Mouse (Mus musculus): Measurements from ENCODE around the gene Klhl42. TPM values are rescaled to one million over a fixed set of nuclear protein-coding genes. Genes with fewer than 3 reads are reported as not detected.

Klhl42 gene
- polyA plus RNA-seq, 1 experiment from 2014 or later: 9.0 TPM

DNA sequence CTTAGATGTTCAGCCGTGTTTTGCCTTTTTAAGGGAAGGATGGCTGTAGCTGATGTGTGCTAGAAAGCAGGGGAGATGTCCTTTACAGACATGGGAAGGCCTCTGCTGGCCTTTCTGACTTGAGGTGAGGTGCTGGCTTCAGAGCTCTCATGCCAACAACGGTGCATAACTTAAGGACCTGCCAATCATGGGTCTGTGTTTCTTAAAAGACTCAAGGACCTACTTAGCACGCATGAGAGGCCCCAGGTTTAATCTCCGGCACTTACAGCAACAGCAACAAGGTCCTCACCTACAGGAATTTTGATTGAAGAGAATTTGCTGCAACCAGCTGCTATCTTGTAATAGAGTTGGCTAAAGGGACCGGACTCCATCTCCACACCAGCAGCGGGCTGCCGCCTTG, 18.1 kb downstream of the Klhl42 start:
- H3K4me3 ChIP-seq (ENCODE audit: low read depth, low read length): no peak overlapping the region
- WGBS: 86% methylated on average over 7 of the region's 7 CpGs
- H3K36me3 ChIP-seq (ENCODE audit: control insufficient read depth, insufficient read depth, low read length): 0 out of 2 replicates have a peak, but pooled peaks cover 2% of the 10 kb centered on the region
- H3K27ac ChIP-seq (ENCODE audit: low read depth, low read length): no peak overlapping the region
- no peaks in the 10 kb centered on the region for H3K4me1 ChIP-seq (replicated peaks; ENCODE audit: control insufficient read depth, insufficient read depth, low read length)
- no peak for ATAC-seq (replicated peaks; ENCODE audit: low FRiP score)
- no peak overlapping the region for H3K4me2 ChIP-seq (ENCODE audit: low read depth, low read length, severe bottlenecking)
- no peak for DNase-seq (ENCODE audit: low spot score)
- no peaks in the 10 kb centered on the region for H3K9me3 ChIP-seq (ENCODE audit: control insufficient read depth, low read length)
- H3K9ac ChIP-seq (ENCODE audit: low read length): no peak overlapping the region
- H3K27me3 ChIP-seq (ENCODE audit: control insufficient read depth, insufficient read depth, low read length): no peaks in the 10 kb centered on the region

DNA sequence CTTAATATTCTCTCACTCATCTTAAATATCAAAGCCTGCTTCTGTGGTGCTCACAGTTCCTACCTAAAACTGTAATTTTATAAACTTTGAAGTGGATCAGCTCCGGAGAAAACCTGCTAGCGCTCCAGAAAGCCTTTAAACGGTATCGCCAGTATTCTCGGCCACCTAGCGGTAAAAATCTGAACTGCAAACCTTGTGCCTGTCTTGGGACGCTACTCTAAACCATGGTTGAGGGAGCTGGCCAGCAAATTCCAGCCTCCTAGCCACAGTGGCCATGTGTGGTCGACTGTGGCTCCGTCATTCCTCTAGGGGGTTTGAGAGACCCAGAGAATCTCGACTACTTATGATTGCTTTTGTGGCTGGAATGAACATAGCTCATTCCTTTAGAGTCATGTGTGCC, 25.4 kb downstream of the Klhl42 start:
- Histone ChIP-seq H3K9ac (ENCODE audit: low read length) (no peak overlapping the region), H3K4me1 (replicated peaks; ENCODE audit: control insufficient read depth, insufficient read depth, low read length) (no peaks in the 10 kb centered on the region), H3K27me3 (ENCODE audit: control insufficient read depth, insufficient read depth, low read length) (no peaks in the 10 kb centered on the region), H3K4me3 (ENCODE audit: low read depth, low read length) (no peak overlapping the region), H3K9me3 (ENCODE audit: control insufficient read depth, low read length) (no peaks in the 10 kb centered on the region), H3K27ac (ENCODE audit: low read depth, low read length) (no peak overlapping the region), H3K36me3 (ENCODE audit: control insufficient read depth, insufficient read depth, low read length) (no peaks in the 10 kb centered on the region), H3K4me2 (ENCODE audit: low read depth, low read length, severe bottlenecking) (no peak overlapping the region)
- peak; percentile 89 for DNase-seq (ENCODE audit: low spot score)
- WGBS: 12% methylated on average over 10 of the region's 10 CpGs
- peak; percentile 78 for ATAC-seq (replicated peaks; ENCODE audit: low FRiP score)

DNA sequence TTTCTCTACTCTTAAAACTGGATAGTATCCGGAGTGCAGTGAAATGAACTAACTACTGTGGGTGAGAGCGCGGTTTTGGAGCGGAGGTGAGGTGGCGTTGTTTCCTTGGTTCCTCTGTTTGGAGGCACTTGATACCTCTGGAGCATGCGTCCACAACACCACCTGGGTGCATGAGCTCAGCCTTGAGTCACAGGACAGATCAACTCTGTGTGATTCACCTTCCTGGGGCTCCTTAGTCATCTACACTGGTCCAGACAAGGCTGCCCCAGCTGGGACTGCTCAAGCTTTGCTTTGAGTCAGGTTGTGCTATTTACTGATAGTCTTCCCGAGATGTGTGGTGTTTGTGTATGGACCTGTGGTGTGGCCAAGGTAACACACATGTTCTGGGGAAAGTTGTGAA, 26.6 kb downstream of the Klhl42 start:
- H3K4me1 ChIP-seq (replicated peaks; ENCODE audit: control insufficient read depth, insufficient read depth, low read length): no peaks in the 10 kb centered on the region
- DNase-seq (ENCODE audit: low spot score): no peak
- H3K9me3 ChIP-seq (ENCODE audit: control insufficient read depth, low read length): no peaks in the 10 kb centered on the region
- ATAC-seq (replicated peaks; ENCODE audit: low FRiP score): no peak
- H3K36me3 ChIP-seq (ENCODE audit: control insufficient read depth, insufficient read depth, low read length): no peaks in the 10 kb centered on the region
- WGBS: 91% methylated on average over 7 of the region's 7 CpGs
- H3K27me3 ChIP-seq (ENCODE audit: control insufficient read depth, insufficient read depth, low read length): no peaks in the 10 kb centered on the region
- no peak overlapping the region for H3K9ac ChIP-seq (ENCODE audit: low read length)
- no peak overlapping the region for H3K4me2 ChIP-seq (ENCODE audit: low read depth, low read length, severe bottlenecking)
- no peak overlapping the region for H3K4me3 ChIP-seq (ENCODE audit: low read depth, low read length)
- no peak overlapping the region for H3K27ac ChIP-seq (ENCODE audit: low read depth, low read length)

DNA sequence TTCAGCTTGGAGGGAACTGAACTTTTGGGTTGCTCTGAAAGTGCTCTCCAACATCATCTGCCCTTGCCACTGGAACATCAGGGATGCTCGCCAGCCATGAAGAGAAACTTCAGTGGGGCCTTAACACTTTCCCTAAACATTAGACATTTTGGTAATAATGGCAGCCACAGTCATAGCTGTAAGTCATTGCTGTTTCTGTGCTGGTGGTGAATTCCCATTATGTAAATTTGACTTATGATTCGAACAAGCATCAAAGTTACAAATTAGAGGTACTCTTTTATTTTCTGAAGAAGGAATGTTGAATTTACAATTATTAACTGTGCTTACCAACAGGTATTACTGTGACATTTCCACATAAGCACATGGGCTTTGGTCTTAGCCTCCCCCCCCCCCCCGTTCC, 27.0 kb downstream of the Klhl42 start:
- 91% methylated on average over 3 of the region's 3 CpGs for WGBS
- H3K9me3 ChIP-seq (ENCODE audit: control insufficient read depth, low read length): no peaks in the 10 kb centered on the region
- no peak overlapping the region for H3K27ac ChIP-seq (ENCODE audit: low read depth, low read length)
- no peaks in the 10 kb centered on the region for H3K36me3 ChIP-seq (ENCODE audit: control insufficient read depth, insufficient read depth, low read length)
- ATAC-seq (replicated peaks; ENCODE audit: low FRiP score) (no peak), DNase-seq (ENCODE audit: low spot score) (no peak)
- no peak overlapping the region for H3K9ac ChIP-seq (ENCODE audit: low read length)
- H3K4me3 ChIP-seq (ENCODE audit: low read depth, low read length): no peak overlapping the region
- H3K27me3 ChIP-seq (ENCODE audit: control insufficient read depth, insufficient read depth, low read length): no peaks in the 10 kb centered on the region
- H3K4me2 ChIP-seq (ENCODE audit: low read depth, low read length, severe bottlenecking): no peak overlapping the region
- no peaks in the 10 kb centered on the region for H3K4me1 ChIP-seq (replicated peaks; ENCODE audit: control insufficient read depth, insufficient read depth, low read length)

DNA sequence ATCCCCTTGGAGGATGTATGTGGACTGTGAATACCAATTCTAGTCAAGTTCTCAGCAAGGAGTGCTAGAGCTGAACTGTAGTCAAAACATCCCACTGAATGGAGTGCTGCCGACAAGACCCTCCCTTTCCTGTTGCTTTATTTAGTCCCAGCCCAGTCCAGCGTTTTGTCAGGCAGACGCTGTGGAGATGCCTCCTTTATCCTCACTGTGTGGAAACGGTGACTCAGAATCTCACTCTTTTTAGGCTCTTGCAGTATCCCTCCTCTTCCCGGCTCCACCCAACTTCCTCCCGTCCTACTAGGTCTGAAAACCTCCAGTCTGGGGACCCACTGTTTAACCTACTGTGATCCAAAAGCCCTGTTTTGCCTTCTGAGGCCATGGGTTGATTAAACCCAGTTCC, 30.1 kb downstream of the Klhl42 start:
- Histone ChIP-seq H3K4me1 (replicated peaks; ENCODE audit: control insufficient read depth, insufficient read depth, low read length) (no peaks in the 10 kb centered on the region), H3K4me3 (ENCODE audit: low read depth, low read length) (no peak overlapping the region), H3K9me3 (ENCODE audit: control insufficient read depth, low read length) (no peaks in the 10 kb centered on the region), H3K4me2 (ENCODE audit: low read depth, low read length, severe bottlenecking) (no peak overlapping the region), H3K9ac (ENCODE audit: low read length) (no peak overlapping the region), H3K27ac (ENCODE audit: low read depth, low read length) (no peak overlapping the region), H3K36me3 (ENCODE audit: control insufficient read depth, insufficient read depth, low read length) (no peaks in the 10 kb centered on the region), H3K27me3 (ENCODE audit: control insufficient read depth, insufficient read depth, low read length) (no peaks in the 10 kb centered on the region)
- WGBS: 71% methylated on average over 6 of the region's 6 CpGs
- ATAC-seq (replicated peaks; ENCODE audit: low FRiP score) (no peak), DNase-seq (ENCODE audit: low spot score) (no peak)

DNA sequence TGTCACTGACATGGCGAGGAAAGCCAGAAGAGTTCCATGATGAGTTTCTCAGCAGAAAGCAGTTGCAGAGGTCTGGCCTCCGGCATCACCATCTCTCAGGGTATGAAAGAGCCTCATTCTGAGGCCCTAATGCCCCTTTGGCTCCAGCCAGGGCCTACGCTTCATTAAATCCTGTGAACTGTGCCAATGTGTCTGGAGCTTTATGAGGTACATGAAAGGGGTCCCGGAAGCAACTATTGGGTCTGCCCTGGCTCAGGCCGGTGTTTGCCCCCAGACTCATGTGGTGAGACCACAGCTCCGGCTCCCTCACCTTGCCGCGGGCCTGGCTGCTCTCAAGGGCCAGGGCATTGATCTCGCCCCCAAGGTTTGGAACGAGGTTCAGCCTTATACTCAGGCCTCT, 36.1 kb downstream of the Klhl42 start:
- no peak overlapping the region for H3K4me2 ChIP-seq (ENCODE audit: low read depth, low read length, severe bottlenecking)
- H3K9ac ChIP-seq (ENCODE audit: low read length): no peak overlapping the region
- no peak overlapping the region for H3K4me3 ChIP-seq (ENCODE audit: low read depth, low read length)
- 97% methylated on average over 10 of the region's 10 CpGs for WGBS
- no peak for ATAC-seq (replicated peaks; ENCODE audit: low FRiP score)
- H3K9me3 ChIP-seq (ENCODE audit: control insufficient read depth, low read length): no peaks in the 10 kb centered on the region
- DNase-seq (ENCODE audit: low spot score): no peak
- H3K36me3 ChIP-seq (ENCODE audit: control insufficient read depth, insufficient read depth, low read length): no peaks in the 10 kb centered on the region
- no peaks in the 10 kb centered on the region for H3K27me3 ChIP-seq (ENCODE audit: control insufficient read depth, insufficient read depth, low read length)
- no peaks in the 10 kb centered on the region for H3K4me1 ChIP-seq (replicated peaks; ENCODE audit: control insufficient read depth, insufficient read depth, low read length)
- H3K27ac ChIP-seq (ENCODE audit: low read depth, low read length): no peak overlapping the region

DNA sequence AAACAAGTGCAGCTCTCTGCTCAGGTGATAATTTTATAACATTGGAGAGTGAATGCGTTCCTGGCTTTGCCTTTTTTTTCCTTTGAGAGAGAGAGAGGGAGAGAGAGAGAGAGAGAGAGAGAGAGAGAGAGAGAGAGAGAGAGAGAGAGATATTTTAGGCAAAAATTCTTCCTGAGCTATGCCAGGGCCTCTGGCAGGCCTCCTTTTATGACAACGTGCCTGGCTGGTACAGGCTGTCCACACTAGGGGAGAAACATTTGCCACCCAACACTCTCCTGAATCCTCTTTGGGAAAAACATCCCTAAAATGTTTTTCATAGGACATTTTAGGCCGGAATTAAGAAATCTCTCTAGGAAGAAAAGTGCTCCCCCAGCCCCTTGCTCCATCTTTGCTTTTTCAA, 47.1 kb downstream of the Klhl42 start:
- WGBS: 82% methylated on average over 3 of the region's 3 CpGs
- no peak for DNase-seq (ENCODE audit: low spot score)
- Histone ChIP-seq H3K9me3 (ENCODE audit: control insufficient read depth, low read length) (no peaks in the 10 kb centered on the region), H3K27ac (ENCODE audit: low read depth, low read length) (no peak overlapping the region), H3K4me1 (replicated peaks; ENCODE audit: control insufficient read depth, insufficient read depth, low read length) (no peaks in the 10 kb centered on the region), H3K27me3 (ENCODE audit: control insufficient read depth, insufficient read depth, low read length) (no peaks in the 10 kb centered on the region), H3K4me2 (ENCODE audit: low read depth, low read length, severe bottlenecking) (no peak overlapping the region), H3K4me3 (ENCODE audit: low read depth, low read length) (no peak overlapping the region), H3K36me3 (ENCODE audit: control insufficient read depth, insufficient read depth, low read length) (no peaks in the 10 kb centered on the region), H3K9ac (ENCODE audit: low read length) (no peak overlapping the region)
- ATAC-seq (replicated peaks; ENCODE audit: low FRiP score): no peak

DNA sequence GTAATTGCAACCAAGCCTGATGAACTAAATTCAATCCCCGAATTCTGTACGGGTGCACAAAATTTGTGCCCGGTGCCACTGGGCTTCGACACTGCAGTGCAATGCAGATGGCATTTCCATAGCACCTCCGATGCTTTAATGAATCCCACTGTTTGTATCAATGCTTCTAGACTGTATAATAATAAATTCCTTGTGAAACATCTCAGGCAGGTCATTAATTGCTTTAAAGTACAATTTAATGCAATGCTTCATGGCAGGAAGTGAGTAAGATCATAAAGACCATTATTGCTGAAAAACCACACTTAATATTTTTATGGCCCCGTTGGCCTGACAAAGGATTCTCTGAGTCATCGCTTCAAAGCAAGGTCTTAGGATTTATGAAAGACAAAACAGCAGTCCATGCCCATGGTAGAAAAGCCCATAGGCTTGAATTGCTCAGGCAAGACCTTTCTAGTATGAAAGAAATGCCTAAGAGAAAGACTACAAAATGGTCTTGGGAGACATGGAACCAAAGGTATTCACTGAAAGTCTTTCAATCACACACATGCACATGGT, 49.5 kb downstream of the Klhl42 start:
- WGBS: 95% methylated on average over 7 of the region's 7 CpGs

DNA sequence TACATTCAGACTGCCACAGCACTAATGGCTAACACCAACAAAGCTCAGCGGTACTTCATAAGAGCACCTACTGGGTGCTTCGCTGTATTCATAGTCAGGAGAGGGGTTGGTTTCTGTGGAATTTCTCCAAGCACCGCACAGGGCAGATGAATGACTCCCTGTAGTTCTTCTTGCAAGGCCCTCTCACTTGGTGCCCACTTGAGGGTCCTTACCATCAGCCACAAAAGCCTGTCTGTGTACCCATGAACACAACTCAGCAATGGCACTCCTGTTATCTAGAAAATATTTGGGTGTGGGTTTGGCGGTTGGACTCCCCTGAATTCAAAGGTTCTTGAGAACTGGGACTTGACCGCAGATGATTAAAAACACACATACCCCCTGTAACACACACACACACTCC, 53.5 kb downstream of the Klhl42 start:
- H3K27ac ChIP-seq (ENCODE audit: low read depth, low read length): no peak overlapping the region
- no peak for ATAC-seq (replicated peaks; ENCODE audit: low FRiP score)
- H3K4me2 ChIP-seq (ENCODE audit: low read depth, low read length, severe bottlenecking): no peak overlapping the region
- no peaks in the 10 kb centered on the region for H3K9me3 ChIP-seq (ENCODE audit: control insufficient read depth, low read length)
- no peaks in the 10 kb centered on the region for H3K4me1 ChIP-seq (replicated peaks; ENCODE audit: control insufficient read depth, insufficient read depth, low read length)
- H3K9ac ChIP-seq (ENCODE audit: low read length): no peak overlapping the region
- H3K36me3 ChIP-seq (ENCODE audit: control insufficient read depth, insufficient read depth, low read length): no peaks in the 10 kb centered on the region
- no peak for DNase-seq (ENCODE audit: low spot score)
- no peaks in the 10 kb centered on the region for H3K27me3 ChIP-seq (ENCODE audit: control insufficient read depth, insufficient read depth, low read length)
- H3K4me3 ChIP-seq (ENCODE audit: low read depth, low read length): no peak overlapping the region
- WGBS: 90% methylated on average over 5 of the region's 5 CpGs

More for the DNA sequence above, 49.5 kb downstream of the Klhl42 start:
- no peak overlapping the region for H3K4me2 ChIP-seq (ENCODE audit: low read depth, low read length, severe bottlenecking)
- no peaks in the 10 kb centered on the region for H3K36me3 ChIP-seq (ENCODE audit: control insufficient read depth, insufficient read depth, low read length)
- no peaks in the 10 kb centered on the region for H3K4me1 ChIP-seq (replicated peaks; ENCODE audit: control insufficient read depth, insufficient read depth, low read length)
- ATAC-seq (replicated peaks; ENCODE audit: low FRiP score) (no peak), DNase-seq (ENCODE audit: low spot score) (no peak)
- no peak overlapping the region for H3K27ac ChIP-seq (ENCODE audit: low read depth, low read length)
- H3K9ac ChIP-seq (ENCODE audit: low read length): no peak overlapping the region
- H3K27me3 ChIP-seq (ENCODE audit: control insufficient read depth, insufficient read depth, low read length): no peaks in the 10 kb centered on the region
- no peak overlapping the region for H3K4me3 ChIP-seq (ENCODE audit: low read depth, low read length)
- no peaks in the 10 kb centered on the region for H3K9me3 ChIP-seq (ENCODE audit: control insufficient read depth, low read length)
